Mouse (Mus musculus): ENCODE measurements at regions not wholly inside any gene's neighbourhood (a gene's known extent, or its start where the extent isn't known, plus 50 kb on each side); places are given as distances from the start of the nearest gene placed in this dataset.

GRCm38 (mm10) chr9:84360484-84360883, 435.5 kb downstream of the Bckdhb start:
- no peaks in the 10 kb centered on the region for H3K36me3 ChIP-seq
- 76% methylated on average over 4 of the region's 4 CpGs for WGBS
- H3K4me3 ChIP-seq (replicated peaks): no peak overlapping the region
- H3K4me1 ChIP-seq: no peaks in the 10 kb centered on the region
- no peak for ATAC-seq (ENCODE audit: insufficient number of reproducible peaks, low FRiP score, low TSS enrichment, low read depth)
- no peak overlapping the region for H3K27ac ChIP-seq (replicated peaks)
- no peaks in the 10 kb centered on the region for H3K9me3 ChIP-seq (replicated peaks)
- no peak overlapping the region for H3K4me2 ChIP-seq (replicated peaks)
- no peaks in the 10 kb centered on the region for H3K27me3 ChIP-seq
- H3K9ac ChIP-seq: no peak overlapping the region

DNA sequence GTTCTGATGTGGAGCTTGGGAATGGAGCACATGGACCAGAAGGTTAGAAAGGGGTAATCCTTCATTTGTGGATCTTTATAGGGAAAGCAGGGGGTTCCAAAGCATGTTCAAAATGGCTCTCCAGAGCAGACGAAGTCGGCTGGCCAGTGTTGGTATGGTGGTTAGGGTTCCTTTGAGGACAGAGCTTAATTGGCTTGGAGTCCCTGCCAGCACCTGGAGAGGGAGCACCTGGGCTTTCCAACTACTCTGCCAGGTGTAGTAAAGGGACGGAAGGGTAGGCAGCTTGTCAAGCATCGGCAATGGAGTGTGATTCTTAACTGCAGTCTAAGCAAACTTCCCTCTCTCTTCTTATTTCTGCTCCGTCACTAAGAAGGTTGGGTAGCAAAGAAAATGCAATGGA, 438.5 kb downstream of the Bckdhb start:
- Histone ChIP-seq H3K4me2 (replicated peaks) (no peak overlapping the region), H3K36me3 (no peaks in the 10 kb centered on the region), H3K27ac (replicated peaks) (no peak overlapping the region), H3K9ac (no peak overlapping the region), H3K9me3 (replicated peaks) (no peaks in the 10 kb centered on the region), H3K4me1 (no peaks in the 10 kb centered on the region), H3K4me3 (replicated peaks) (no peak overlapping the region), H3K27me3 (no peaks in the 10 kb centered on the region)
- WGBS: 85% methylated on average over 5 of the region's 5 CpGs
- no peak for ATAC-seq (ENCODE audit: insufficient number of reproducible peaks, low FRiP score, low TSS enrichment, low read depth)

- ATAC-seq (ENCODE audit: insufficient number of reproducible peaks, low FRiP score, low TSS enrichment, low read depth): no peak
- Histone ChIP-seq H3K4me3 (replicated peaks) (no peak overlapping the region), H3K27me3 (no peaks in the 10 kb centered on the region), H3K9me3 (replicated peaks) (no peaks in the 10 kb centered on the region), H3K27ac (replicated peaks) (no peak overlapping the region), H3K36me3 (no peaks in the 10 kb centered on the region), H3K9ac (no peak overlapping the region), H3K4me2 (replicated peaks) (no peak overlapping the region), H3K4me1 (no peaks in the 10 kb centered on the region)
- 21% methylated on average over 1 of the region's 1 CpGs for WGBS
Observed at GRCm38 (mm10) chr9:84369200-84369599, 444.3 kb downstream of the Bckdhb start.

DNA sequence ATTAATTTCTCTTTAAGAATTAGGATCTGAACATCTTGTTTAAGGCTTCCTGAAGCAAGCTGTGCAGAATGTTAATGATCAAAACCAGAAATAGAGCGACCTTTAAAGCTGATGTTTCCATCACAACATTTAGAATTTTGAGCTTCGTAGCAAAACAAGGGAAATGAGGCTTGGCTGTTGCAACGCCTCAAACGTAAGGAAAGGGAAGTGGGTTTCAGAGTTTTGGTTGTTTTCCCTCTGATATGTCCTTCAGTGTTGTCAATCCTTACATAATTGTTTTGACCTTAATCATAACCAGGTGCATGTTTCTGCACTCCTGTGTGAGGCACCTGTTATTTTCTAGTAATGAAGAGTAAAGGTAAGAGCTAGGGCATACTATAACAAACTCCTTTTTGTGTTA, 445.3 kb downstream of the Bckdhb start:
- no peak for ATAC-seq (ENCODE audit: insufficient number of reproducible peaks, low FRiP score, low TSS enrichment, low read depth)
- no peaks in the 10 kb centered on the region; the same call in 1 of the 2 replicates for H3K9me3 ChIP-seq (replicated peaks)
- 59% methylated on average over 4 of the region's 4 CpGs for WGBS
- no peak overlapping the region for H3K9ac ChIP-seq
- no peaks in the 10 kb centered on the region for H3K4me1 ChIP-seq
- no peak overlapping the region for H3K27ac ChIP-seq (replicated peaks)
- H3K4me2 ChIP-seq (replicated peaks): no peak overlapping the region
- H3K4me3 ChIP-seq (replicated peaks): no peak overlapping the region
- no peaks in the 10 kb centered on the region for H3K36me3 ChIP-seq
- H3K27me3 ChIP-seq: no peaks in the 10 kb centered on the region

- no peak for ATAC-seq (ENCODE audit: insufficient number of reproducible peaks, low FRiP score, low TSS enrichment, low read depth)
- no peak overlapping the region for H3K27ac ChIP-seq (replicated peaks)
- H3K36me3 ChIP-seq: no peaks in the 10 kb centered on the region
- 61% methylated on average over 2 of the region's 2 CpGs for WGBS
- no peak overlapping the region for H3K4me2 ChIP-seq (replicated peaks)
- H3K27me3 ChIP-seq: no peaks in the 10 kb centered on the region
- H3K4me1 ChIP-seq: no peaks in the 10 kb centered on the region
- no peak overlapping the region for H3K9ac ChIP-seq
- H3K4me3 ChIP-seq (replicated peaks): no peak overlapping the region
- no peaks in the 10 kb centered on the region; the same call in 1 of the 2 replicates for H3K9me3 ChIP-seq (replicated peaks)
Observed at GRCm38 (mm10) chr9:84375746-84376145, 450.8 kb downstream of the Bckdhb start.

DNA sequence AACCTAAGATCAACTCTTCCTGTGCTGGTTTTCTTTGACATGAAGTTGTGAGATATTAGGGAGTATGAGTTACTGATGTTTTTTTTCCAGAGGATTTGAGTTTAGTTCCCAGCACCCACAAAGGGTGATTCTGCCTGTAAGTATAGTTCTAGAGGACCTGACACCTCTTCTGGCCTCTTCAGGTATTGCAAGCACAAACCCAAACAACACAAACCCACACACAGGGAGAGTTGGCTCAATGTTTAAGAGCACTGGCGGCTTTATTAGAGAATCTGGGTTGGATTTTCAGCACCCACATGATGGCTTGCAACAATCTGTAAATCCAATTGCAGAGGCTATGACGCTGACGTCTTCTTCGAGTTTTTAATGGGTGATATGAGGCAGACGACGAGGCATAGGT, 451.7 kb downstream of the Bckdhb start:
- H3K27me3 ChIP-seq: no peaks in the 10 kb centered on the region
- H3K9ac ChIP-seq: no peak overlapping the region
- H3K4me3 ChIP-seq (replicated peaks): no peak overlapping the region
- no peak overlapping the region for H3K4me2 ChIP-seq (replicated peaks)
- no peaks in the 10 kb centered on the region for H3K4me1 ChIP-seq
- no peaks in the 10 kb centered on the region; the same call in 1 of the 2 replicates for H3K9me3 ChIP-seq (replicated peaks)
- H3K27ac ChIP-seq (replicated peaks): no peak overlapping the region
- no peak for ATAC-seq (ENCODE audit: insufficient number of reproducible peaks, low FRiP score, low TSS enrichment, low read depth)
- 91% methylated on average over 6 of the region's 6 CpGs for WGBS
- no peaks in the 10 kb centered on the region for H3K36me3 ChIP-seq

- no peak for ATAC-seq (ENCODE audit: insufficient number of reproducible peaks, low FRiP score, low TSS enrichment, low read depth)
- Histone ChIP-seq H3K36me3 (no peaks in the 10 kb centered on the region), H3K4me1 (no peaks in the 10 kb centered on the region), H3K27ac (replicated peaks) (no peak overlapping the region), H3K9me3 (replicated peaks) (no peaks in the 10 kb centered on the region), H3K27me3 (no peaks in the 10 kb centered on the region), H3K4me2 (replicated peaks) (no peak overlapping the region), H3K9ac (no peak overlapping the region), H3K4me3 (replicated peaks) (no peak overlapping the region)
Observed at GRCm38 (mm10) chr9:84381942-84382341, 457.0 kb downstream of the Bckdhb start.

- H3K36me3 ChIP-seq: no peaks in the 10 kb centered on the region
- H3K27me3 ChIP-seq: no peaks in the 10 kb centered on the region
- 81% methylated on average over 3 of the region's 3 CpGs for WGBS
- no peak overlapping the region for H3K27ac ChIP-seq (replicated peaks)
- no peak overlapping the region for H3K9ac ChIP-seq
- no peaks in the 10 kb centered on the region for H3K4me1 ChIP-seq
- H3K4me2 ChIP-seq (replicated peaks): no peak overlapping the region
- ATAC-seq (ENCODE audit: insufficient number of reproducible peaks, low FRiP score, low TSS enrichment, low read depth): no peak
- no peak overlapping the region for H3K4me3 ChIP-seq (replicated peaks)
- H3K9me3 ChIP-seq (replicated peaks): no peaks in the 10 kb centered on the region
Observed at GRCm38 (mm10) chr9:84389831-84390230, 464.9 kb downstream of the Bckdhb start.

GRCm38 (mm10) chr9:84394536-84395314, 469.8 kb downstream of the Bckdhb start:
- Histone ChIP-seq H3K27me3 (no peaks in the 10 kb centered on the region), H3K27ac (replicated peaks) (no peak overlapping the region), H3K9me3 (replicated peaks) (no peaks in the 10 kb centered on the region), H3K4me1 (no peaks in the 10 kb centered on the region), H3K36me3 (no peaks in the 10 kb centered on the region), H3K4me2 (replicated peaks) (no peak overlapping the region), H3K9ac (no peak overlapping the region), H3K4me3 (replicated peaks) (no peak overlapping the region)
- 60% methylated on average over 3 of the region's 3 CpGs for WGBS
- ATAC-seq (ENCODE audit: insufficient number of reproducible peaks, low FRiP score, low TSS enrichment, low read depth): peak; percentile 43; the same call in 1 of the 2 replicates

- no peaks in the 10 kb centered on the region for H3K9me3 ChIP-seq (replicated peaks)
- 48% methylated on average over 3 of the region's 3 CpGs for WGBS
- no peaks in the 10 kb centered on the region for H3K36me3 ChIP-seq
- no peak for ATAC-seq (ENCODE audit: insufficient number of reproducible peaks, low FRiP score, low TSS enrichment, low read depth)
- H3K4me3 ChIP-seq (replicated peaks): no peak overlapping the region
- no peak overlapping the region for H3K9ac ChIP-seq
- H3K4me2 ChIP-seq (replicated peaks): no peak overlapping the region
- H3K4me1 ChIP-seq: no peaks in the 10 kb centered on the region
- H3K27me3 ChIP-seq: no peaks in the 10 kb centered on the region
- no peak overlapping the region for H3K27ac ChIP-seq (replicated peaks)
Observed at GRCm38 (mm10) chr9:84399481-84399880, 474.5 kb downstream of the Bckdhb start.

DNA sequence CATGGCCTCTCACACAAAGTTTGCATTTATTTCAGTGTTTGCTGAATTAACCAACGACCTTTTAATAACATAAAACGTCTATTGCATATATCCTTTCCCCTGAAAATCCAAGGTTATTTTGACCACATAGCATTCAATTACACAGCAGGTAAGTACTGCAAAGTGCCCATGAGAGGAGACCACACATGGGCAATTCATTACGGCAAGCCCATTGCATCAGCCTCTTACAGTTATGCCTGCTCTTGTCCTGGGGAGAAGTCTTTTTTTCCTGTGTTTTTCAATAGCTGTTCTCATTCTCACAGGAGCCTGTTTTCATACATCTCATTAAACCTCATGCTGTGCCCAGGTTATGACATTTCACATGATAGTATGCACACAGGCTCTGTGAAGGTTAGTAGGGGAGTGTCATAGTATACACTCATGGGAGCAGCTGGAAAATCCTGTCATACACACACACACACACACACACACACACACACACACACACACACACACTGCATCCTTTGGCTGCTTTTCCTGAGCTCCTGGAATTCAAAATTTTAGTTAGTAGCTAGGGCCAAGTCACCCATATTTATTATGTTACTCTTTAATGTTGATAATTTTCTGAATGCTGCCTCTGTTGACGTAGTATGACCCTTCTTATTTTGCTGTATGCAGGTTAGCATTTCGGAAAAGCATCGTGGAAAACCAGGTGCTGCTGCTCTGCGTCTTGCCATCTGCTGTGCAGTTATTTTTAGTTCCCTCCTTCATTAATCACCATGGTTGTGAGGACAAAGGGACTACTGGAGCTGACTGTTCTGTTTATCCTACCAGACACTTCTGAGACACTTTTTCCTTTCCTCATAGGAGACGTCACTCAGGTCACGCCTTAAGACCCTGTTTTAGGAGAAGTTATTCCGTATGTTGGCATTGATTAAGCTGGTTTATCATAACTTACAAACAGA, 483.6 kb downstream of the Bckdhb start:
- no peak for ATAC-seq (ENCODE audit: insufficient number of reproducible peaks, low FRiP score, low TSS enrichment, low read depth)
- WGBS: 63% methylated on average over 10 of the region's 10 CpGs
- no peaks in the 10 kb centered on the region for H3K36me3 ChIP-seq

More for the DNA sequence above, 483.6 kb downstream of the Bckdhb start:
- H3K4me1 ChIP-seq: no peaks in the 10 kb centered on the region
- no peak overlapping the region for H3K4me2 ChIP-seq (replicated peaks)
- H3K27ac ChIP-seq (replicated peaks): no peak overlapping the region
- no peak overlapping the region for H3K9ac ChIP-seq
- H3K4me3 ChIP-seq (replicated peaks): no peak overlapping the region
- no peaks in the 10 kb centered on the region for H3K27me3 ChIP-seq
- H3K9me3 ChIP-seq (replicated peaks): no peaks in the 10 kb centered on the region
